Mouse (Mus musculus) forebrain, embryonic 13.5 days (tissue): Measurements from ENCODE around the gene G6pc. TPM values are rescaled to one million over a fixed set of nuclear protein-coding genes. Genes with fewer than 3 reads are reported as not detected.

Experiments
- ATAC-seq: fragments of 200-750 bp; cut with Nextera tagmentation; 2 replicates; pipeline ENCODE4 v1.8.0; 2017
- H3K27ac ChIP-seq: fragments of 300-500 bp; sonication (generic); 2 replicates; pipeline ENCODE4 v1.5.1; 2015; ENCODE audit warnings: inconsistent platforms, mild to moderate bottlenecking, moderate library complexity
- H3K27me3 ChIP-seq: fragments of 300-500 bp; sonication (generic); 2 replicates; pipeline ENCODE4 v1.6.1; 2015; ENCODE audit warnings: mild to moderate bottlenecking, inconsistent platforms
- H3K36me3 ChIP-seq: fragments of 300-500 bp; sonication (generic); 2 replicates; pipeline ENCODE4 v1.6.1; 2015; ENCODE audit warnings: mild to moderate bottlenecking, inconsistent platforms; ENCODE audit not compliant: poor library complexity, severe bottlenecking
- H3K4me1 ChIP-seq: fragments of 300-500 bp; sonication (generic); 2 replicates; pipeline ENCODE4 v1.6.1; 2015; ENCODE audit warnings: inconsistent platforms
- H3K4me2 ChIP-seq: fragments of 300-500 bp; sonication (generic); 2 replicates; pipeline ENCODE4 v1.6.1; 2015; ENCODE audit warnings: inconsistent platforms, mild to moderate bottlenecking, moderate library complexity
- H3K4me3 ChIP-seq: fragments of 300-500 bp; sonication (generic); 2 replicates; pipeline ENCODE4 v1.5.1; 2015; ENCODE audit warnings: mild to moderate bottlenecking, inconsistent platforms
- H3K9ac ChIP-seq: fragments of 300-500 bp; sonication (generic); 2 replicates; pipeline ENCODE4 v1.6.1; 2015; ENCODE audit warnings: mild to moderate bottlenecking, inconsistent platforms
- H3K9me3 ChIP-seq: fragments of 300-500 bp; sonication (generic); replicated peaks from 2 replicates; pipeline ENCODE4 v1.6.1; 2016; ENCODE audit warnings: inconsistent platforms
- WGBS: fragments of 180-500 bp; shearing (Covaris S2); methylation state at CpG from one replicate; pipeline ENCODE4 v1.1.7; 2015; 5-methylcytosine and 5-hydroxymethylcytosine counted together
- polyA plus RNA-seq: library from polyadenylated mRNA; unstranded; fragments of >200 nt; fragmentation: Nextera tagmentation; extraction: Ambion mirVana; gene quantifications from 2 replicates; pipeline ENCODE4 v1.2.1, GENCODE M21; 2015

G6pc gene
- polyA plus RNA-seq, 1 experiment from 2014 or later: not detected

- no peak overlapping the region for H3K9ac ChIP-seq
- no peak overlapping the region for H3K4me3 ChIP-seq
- no peak for ATAC-seq
- H3K4me1 ChIP-seq: peaks cover 15% of the 10 kb centered on the region
- WGBS: 80% methylated on average over 9 of the region's 9 CpGs
- no peaks in the 10 kb centered on the region for H3K36me3 ChIP-seq
- no peak overlapping the region for H3K4me2 ChIP-seq
- H3K9me3 ChIP-seq: no peaks in the 10 kb centered on the region
- no peaks in the 10 kb centered on the region for H3K27me3 ChIP-seq
- H3K27ac ChIP-seq: no peak overlapping the region
Measured at GRCm38 (mm10) chr11:101335685-101336084, 31.7 kb upstream of the G6pc start.

DNA sequence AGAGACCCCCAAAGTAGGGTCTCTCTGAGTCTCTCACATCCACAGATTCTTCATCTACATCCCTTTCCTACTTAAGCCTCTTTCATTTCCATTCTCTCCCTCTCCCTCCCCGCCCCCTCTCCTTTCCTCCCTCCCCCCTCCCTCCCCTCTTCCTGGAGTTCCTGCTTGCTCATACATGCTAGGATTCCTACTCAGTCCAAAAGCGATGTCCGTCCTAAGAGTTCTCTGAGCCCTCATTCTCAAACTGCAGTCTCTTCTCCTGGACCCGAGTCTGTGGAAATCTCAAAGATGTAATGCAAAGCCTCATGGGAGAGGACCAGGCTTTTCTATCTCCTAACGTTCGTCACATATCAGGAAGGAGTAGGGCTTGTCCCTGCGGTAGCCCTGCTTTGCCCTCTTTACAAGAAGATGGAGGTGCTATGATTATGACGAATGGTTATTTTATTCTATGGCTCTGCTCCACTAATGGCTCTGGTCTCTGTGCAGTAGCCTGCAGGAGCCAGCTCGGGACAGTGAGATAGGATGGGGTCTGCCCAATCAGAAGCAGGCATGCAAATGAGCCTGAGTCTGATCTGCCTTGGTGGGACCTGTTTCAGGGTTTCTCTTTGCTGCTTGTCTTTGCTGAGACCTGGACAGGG lies 29.1 kb upstream of the G6pc start:
- under 1% methylated on average over 9 of the region's 9 CpGs for WGBS

DNA sequence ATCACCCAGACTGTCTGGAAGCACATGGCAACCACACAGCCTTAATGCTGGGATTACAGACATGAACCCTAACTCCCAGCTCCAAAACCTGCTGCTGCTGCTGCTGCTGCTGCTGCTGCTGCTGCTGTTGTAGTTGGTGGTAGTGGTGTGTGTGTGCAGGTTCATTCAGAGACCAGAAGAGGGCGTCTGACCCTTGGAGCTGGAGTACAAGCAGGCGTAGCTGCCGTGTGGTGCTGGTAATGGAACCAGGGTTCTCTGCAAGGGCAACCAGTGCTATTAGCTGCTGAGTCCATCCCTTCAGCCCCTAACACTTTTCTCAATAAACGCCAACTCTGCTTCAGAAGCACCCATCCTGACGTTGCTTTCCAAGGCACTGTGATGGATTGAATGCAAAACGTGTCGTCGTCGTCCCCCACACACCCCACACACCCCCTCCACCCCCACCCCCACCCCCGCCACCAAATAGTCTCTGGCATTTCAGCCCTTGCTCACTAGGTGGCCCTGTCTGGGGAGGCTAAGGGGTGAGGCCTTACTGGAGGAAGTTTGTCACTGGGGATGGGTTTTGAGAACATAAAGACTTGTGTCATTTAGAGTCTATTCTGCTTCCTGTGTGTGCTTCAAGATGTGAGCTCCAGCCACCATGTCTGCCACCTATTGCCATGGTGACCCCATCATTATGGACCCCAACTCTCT lies 20.1 kb upstream of the G6pc start:
- Histone ChIP-seq H3K4me3 (no peak overlapping the region), H3K4me1 (no peaks in the 10 kb centered on the region), H3K9ac (no peak overlapping the region), H3K27me3 (no peaks in the 10 kb centered on the region), H3K36me3 (no peaks in the 10 kb centered on the region), H3K27ac (no peak overlapping the region), H3K4me2 (no peak overlapping the region), H3K9me3 (no peaks in the 10 kb centered on the region)
- WGBS: 74% methylated on average over 10 of the region's 10 CpGs
- no peak for ATAC-seq

More for the DNA sequence above, 29.1 kb upstream of the G6pc start:
- H3K4me3 ChIP-seq: peak overlapping the region; percentile 33
- no peaks in the 10 kb centered on the region for H3K9me3 ChIP-seq
- no peaks in the 10 kb centered on the region for H3K36me3 ChIP-seq
- H3K4me2 ChIP-seq: peak overlapping the region; percentile 61
- H3K4me1 ChIP-seq: peaks cover 15% of the 10 kb centered on the region
- peak overlapping the region; percentile 31 for H3K27ac ChIP-seq
- H3K9ac ChIP-seq: peak overlapping the region; percentile 52
- peak; percentile 78 for ATAC-seq
- H3K27me3 ChIP-seq: no peaks in the 10 kb centered on the region

DNA sequence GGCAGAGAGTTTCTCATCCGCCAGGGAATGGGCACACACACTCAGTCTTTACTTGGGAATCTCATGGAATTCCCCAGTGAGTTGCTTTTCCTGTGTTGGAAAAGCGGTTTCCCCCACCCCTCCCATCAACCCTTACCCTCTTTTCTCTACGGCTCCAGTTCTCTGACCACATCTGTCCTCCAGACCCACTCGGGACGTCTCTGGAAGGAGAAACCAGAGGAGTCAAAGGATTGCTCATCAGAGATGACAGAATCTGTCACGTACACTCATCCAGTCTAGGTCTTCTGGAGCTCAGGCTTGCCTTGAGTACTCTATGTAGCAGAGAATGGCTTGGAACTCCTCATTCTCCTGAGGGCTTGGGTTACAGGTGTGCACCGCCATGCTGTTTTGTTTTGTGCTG lies 18.6 kb upstream of the G6pc start:
- no peaks in the 10 kb centered on the region for H3K36me3 ChIP-seq
- 78% methylated on average over 7 of the region's 7 CpGs for WGBS
- H3K4me3 ChIP-seq: no peak overlapping the region
- H3K9ac ChIP-seq: no peak overlapping the region
- H3K27me3 ChIP-seq: no peaks in the 10 kb centered on the region
- no peak overlapping the region for H3K27ac ChIP-seq
- ATAC-seq: no peak
- no peak overlapping the region for H3K4me2 ChIP-seq
- no peaks in the 10 kb centered on the region for H3K4me1 ChIP-seq
- no peaks in the 10 kb centered on the region for H3K9me3 ChIP-seq

GRCm38 (mm10) chr11:101349216-101349615 lies 18.1 kb upstream of the G6pc start:
- Histone ChIP-seq H3K9me3 (no peaks in the 10 kb centered on the region), H3K4me2 (no peak overlapping the region), H3K36me3 (no peaks in the 10 kb centered on the region), H3K9ac (no peak overlapping the region), H3K4me1 (no peaks in the 10 kb centered on the region), H3K27ac (no peak overlapping the region), H3K27me3 (no peaks in the 10 kb centered on the region), H3K4me3 (no peak overlapping the region)
- no peak for ATAC-seq
- WGBS: 82% methylated on average over 3 of the region's 3 CpGs

GRCm38 (mm10) chr11:101351100-101351720 lies 16.2 kb upstream of the G6pc start:
- 67% methylated on average over 11 of the region's 11 CpGs for WGBS
- H3K9me3 ChIP-seq: no peaks in the 10 kb centered on the region
- no peak overlapping the region for H3K9ac ChIP-seq
- H3K4me1 ChIP-seq: no peaks in the 10 kb centered on the region
- no peak overlapping the region for H3K27ac ChIP-seq
- no peaks in the 10 kb centered on the region for H3K27me3 ChIP-seq
- ATAC-seq: no peak
- no peak overlapping the region for H3K4me2 ChIP-seq
- no peak overlapping the region for H3K4me3 ChIP-seq
- H3K36me3 ChIP-seq: no peaks in the 10 kb centered on the region

GRCm38 (mm10) chr11:101351721-101352111 lies 15.6 kb upstream of the G6pc start:
- H3K4me2 ChIP-seq: no peak overlapping the region
- no peak overlapping the region for H3K4me3 ChIP-seq
- H3K36me3 ChIP-seq: no peaks in the 10 kb centered on the region
- WGBS: 75% methylated on average over 3 of the region's 3 CpGs
- H3K9me3 ChIP-seq: no peaks in the 10 kb centered on the region
- no peak overlapping the region for H3K27ac ChIP-seq
- no peak for ATAC-seq
- no peaks in the 10 kb centered on the region for H3K27me3 ChIP-seq
- H3K9ac ChIP-seq: no peak overlapping the region
- H3K4me1 ChIP-seq: no peaks in the 10 kb centered on the region

DNA sequence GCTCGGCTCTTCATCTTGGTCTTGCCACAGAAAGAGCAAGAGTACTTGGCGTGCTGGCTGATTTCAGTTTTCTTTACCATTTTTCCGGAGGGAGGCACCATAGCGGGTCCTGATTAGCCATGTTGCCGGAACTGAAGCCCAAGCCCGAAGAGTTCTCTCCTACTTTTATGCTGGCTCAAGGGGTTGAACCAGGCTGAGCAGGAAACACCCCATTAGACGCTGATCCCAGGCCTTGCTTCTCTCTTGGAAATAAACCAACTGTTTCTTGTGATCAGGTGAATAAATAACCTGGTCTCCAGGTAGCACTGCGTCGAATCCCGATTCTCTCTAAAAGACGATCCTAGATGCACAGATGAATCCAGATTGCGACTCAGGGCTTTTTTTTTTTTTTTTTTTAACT lies 13.9 kb upstream of the G6pc start:
- Histone ChIP-seq H3K9ac (no peak overlapping the region), H3K9me3 (no peaks in the 10 kb centered on the region), H3K4me1 (no peaks in the 10 kb centered on the region), H3K27me3 (no peaks in the 10 kb centered on the region), H3K4me3 (no peak overlapping the region), H3K27ac (no peak overlapping the region), H3K4me2 (no peak overlapping the region), H3K36me3 (no peaks in the 10 kb centered on the region)
- WGBS: 92% methylated on average over 12 of the region's 12 CpGs
- ATAC-seq: no peak

- 76% methylated on average over 5 of the region's 5 CpGs for WGBS
- no peaks in the 10 kb centered on the region for H3K4me1 ChIP-seq
- no peak overlapping the region for H3K27ac ChIP-seq
- H3K9ac ChIP-seq: no peak overlapping the region
- H3K9me3 ChIP-seq: no peaks in the 10 kb centered on the region
- no peak overlapping the region for H3K4me3 ChIP-seq
- H3K27me3 ChIP-seq: no peaks in the 10 kb centered on the region
- H3K4me2 ChIP-seq: no peak overlapping the region
- ATAC-seq: no peak
- no peaks in the 10 kb centered on the region for H3K36me3 ChIP-seq
Measured at GRCm38 (mm10) chr11:101354438-101355010, 12.8 kb upstream of the G6pc start.

DNA sequence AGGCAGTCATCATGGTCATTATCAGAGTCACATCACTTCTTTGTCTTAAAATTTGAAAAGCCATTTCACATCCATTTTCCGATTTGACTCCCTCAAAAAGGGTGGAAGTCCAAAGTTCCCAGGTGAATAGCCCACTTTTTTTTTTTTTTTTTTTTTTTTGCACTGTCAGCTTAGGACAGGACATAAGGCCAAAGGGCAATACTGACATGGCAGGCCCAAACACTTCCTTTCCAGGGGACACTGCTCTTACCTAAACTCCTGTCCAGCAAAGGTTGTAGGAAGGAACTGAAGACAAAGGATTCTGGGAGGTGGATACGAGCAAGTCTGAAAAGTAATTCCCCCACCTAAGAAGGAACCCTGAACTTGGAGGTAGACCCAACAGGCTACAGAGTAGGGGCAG lies 11.4 kb upstream of the G6pc start:
- H3K9ac ChIP-seq: no peak overlapping the region
- no peaks in the 10 kb centered on the region for H3K4me1 ChIP-seq
- 84% methylated on average over 2 of the region's 2 CpGs for WGBS
- no peaks in the 10 kb centered on the region for H3K36me3 ChIP-seq
- no peaks in the 10 kb centered on the region for H3K9me3 ChIP-seq
- H3K27ac ChIP-seq: no peak overlapping the region
- no peak overlapping the region for H3K4me3 ChIP-seq
- no peak overlapping the region for H3K4me2 ChIP-seq
- no peak for ATAC-seq
- H3K27me3 ChIP-seq: no peaks in the 10 kb centered on the region

DNA sequence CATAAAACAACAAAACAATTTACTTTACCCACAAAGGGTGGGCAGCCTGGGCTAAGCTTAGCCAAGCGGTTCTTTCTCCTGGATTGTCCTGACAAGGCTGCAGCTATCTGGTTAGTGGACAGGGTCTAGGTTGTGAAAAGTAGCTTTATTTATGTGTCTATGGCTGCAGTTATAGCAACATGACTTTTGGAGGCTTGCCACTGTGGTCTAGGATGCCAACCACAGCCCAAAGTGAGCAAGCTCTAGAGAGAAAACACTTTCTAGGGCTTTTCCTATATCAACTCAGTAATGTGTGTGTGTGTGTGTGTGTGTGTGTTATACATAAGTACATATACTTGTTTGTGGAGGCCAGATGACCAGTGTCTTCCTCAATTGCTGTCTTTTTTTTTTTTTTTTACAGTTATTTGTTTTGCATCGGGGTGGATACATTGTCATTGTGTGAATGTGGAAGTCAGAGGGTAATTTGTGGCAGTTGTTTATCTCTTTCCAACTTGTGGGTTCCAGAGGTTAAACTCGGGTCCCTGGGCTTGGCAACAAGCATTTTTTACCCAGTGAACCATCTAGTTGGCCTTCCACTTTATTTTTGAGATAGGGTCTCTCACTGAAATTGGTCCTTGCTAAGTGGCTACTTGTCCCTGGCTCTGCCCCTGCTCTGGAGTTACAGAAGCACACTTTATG lies 9.7 kb upstream of the G6pc start:
- Histone ChIP-seq H3K36me3 (no peaks in the 10 kb centered on the region), H3K4me3 (no peak overlapping the region), H3K27ac (no peak overlapping the region), H3K27me3 (no peaks in the 10 kb centered on the region), H3K9ac (no peak overlapping the region), H3K9me3 (no peaks in the 10 kb centered on the region), H3K4me1 (no peaks in the 10 kb centered on the region), H3K4me2 (no peak overlapping the region)
- no peak for ATAC-seq
- 79% methylated on average over 3 of the region's 3 CpGs for WGBS

- no peaks in the 10 kb centered on the region for H3K27me3 ChIP-seq
- WGBS: 77% methylated on average over 9 of the region's 9 CpGs
- no peak overlapping the region for H3K9ac ChIP-seq
- H3K4me3 ChIP-seq: no peak overlapping the region
- no peaks in the 10 kb centered on the region for H3K9me3 ChIP-seq
- H3K36me3 ChIP-seq: no peaks in the 10 kb centered on the region
- no peaks in the 10 kb centered on the region for H3K4me1 ChIP-seq
- H3K4me2 ChIP-seq: no peak overlapping the region
- no peak overlapping the region for H3K27ac ChIP-seq
- no peak for ATAC-seq
Measured at GRCm38 (mm10) chr11:101359776-101360175, 7.6 kb upstream of the G6pc start.
